ENCODE assay signal across 8 mouse cellular contexts in genomic region chr8:70659604-70660272, GRCm38 (mm10). TPM values are rescaled to one million over a fixed set of nuclear protein-coding genes. Genes with fewer than 3 reads are reported as not detected.
DNase-seq lines count a peak whose midpoint lies in the region; ATAC-seq lines count a peak whose summit lies in the region.

No protein-coding gene starts in this region.

- H3K9ac ChIP-seq in heart, embryonic 15.5 days: peak overlapping the region; percentile 90
- H3K9ac ChIP-seq in liver, embryonic 13.5 days: peak overlapping the region; percentile 87
- peak overlapping the region; percentile 81 for H3K9ac ChIP-seq in stomach, embryonic 15.5 days

- 2% methylated on average over 44 of the region's 44 CpGs for WGBS in heart, embryonic 15.5 days
- 2% methylated on average over 44 of the region's 44 CpGs for WGBS in liver, embryonic 13.5 days (ENCODE audit: insufficient replicate concordance)
- under 1% methylated on average over 42 of the region's 44 CpGs for WGBS in stomach, embryonic 15.5 days

- H3K27me3 ChIP-seq in heart, embryonic 15.5 days: no peaks in the 10 kb centered on the region
- no peaks in the 10 kb centered on the region for H3K27me3 ChIP-seq in liver, embryonic 13.5 days
- H3K27me3 ChIP-seq in stomach, embryonic 15.5 days (replicated peaks): no peaks in the 10 kb centered on the region

- peak overlapping the region; percentile 88 for H3K27ac ChIP-seq in heart, embryonic 15.5 days
- peak overlapping the region; percentile 86 for H3K27ac ChIP-seq in liver, embryonic 13.5 days
- peak overlapping the region; percentile 90 for H3K27ac ChIP-seq in stomach, embryonic 15.5 days

- peak overlapping the region; percentile 96 for H3K4me2 ChIP-seq in heart, embryonic 15.5 days
- peak overlapping the region; percentile 89 for H3K4me2 ChIP-seq in liver, embryonic 13.5 days
- H3K4me2 ChIP-seq in stomach, embryonic 15.5 days: peak overlapping the region; percentile 88

- peak; percentile 96 for ATAC-seq in heart, embryonic 15.5 days (replicated peaks; ENCODE audit: insufficient number of reproducible peaks, insufficient read depth, low FRiP score, low read depth)
- ATAC-seq in liver, embryonic 13.5 days (ENCODE audit: low read depth): peak; percentile 92
- peak; percentile 96 for ATAC-seq in stomach, embryonic 15.5 days (ENCODE audit: insufficient read depth, low FRiP score, low read depth)

- H3K4me1 ChIP-seq in heart, embryonic 15.5 days (replicated peaks): peaks cover 27% of the 10 kb centered on the region
- H3K4me1 ChIP-seq in liver, embryonic 13.5 days (replicated peaks): peaks cover 44% of the 10 kb centered on the region
- peaks cover 23% of the 10 kb centered on the region for H3K4me1 ChIP-seq in stomach, embryonic 15.5 days

- H3K4me3 ChIP-seq in heart, embryonic 15.5 days: peak overlapping the region; percentile 83
- peak overlapping the region; percentile 80 for H3K4me3 ChIP-seq in liver, embryonic 13.5 days (replicated peaks)
- H3K4me3 ChIP-seq in stomach, embryonic 15.5 days (replicated peaks): peak overlapping the region; percentile 85

- H3K36me3 ChIP-seq in heart, embryonic 15.5 days: peaks cover 21% of the 10 kb centered on the region
- peaks cover 28% of the 10 kb centered on the region for H3K36me3 ChIP-seq in liver, embryonic 13.5 days
- H3K36me3 ChIP-seq in stomach, embryonic 15.5 days: peaks cover 4% of the 10 kb centered on the region; the same call in 1 of the 2 replicates

- H3K9me3 ChIP-seq in heart, embryonic 15.5 days (replicated peaks): no peaks in the 10 kb centered on the region
- no peaks in the 10 kb centered on the region for H3K9me3 ChIP-seq in liver, embryonic 13.5 days (replicated peaks)
- no peaks in the 10 kb centered on the region for H3K9me3 ChIP-seq in stomach, embryonic 15.5 days

- peak; percentile 40 to 61 for DNase-seq in CD8-positive naive resting alpha-beta T cell, adult 2 months (ENCODE audit: low read depth in 2 of 2, low spot score in 2 of 2)
- peak; percentile 68 for DNase-seq in c-Kit-negative CD71-positive TER-119-positive erythroid progenitor cells, embryonic 14.5 days (ENCODE audit: low read depth, low spot score)
- peak; percentile 49 for DNase-seq in fibroblast of lung, adult 2 months (ENCODE audit: low read depth)
- peak; percentile 97 for DNase-seq in kidney, postnatal 14 days
- DNase-seq in liver, embryonic 13.5 days: peak; percentile 92
- peak; percentile 98 for DNase-seq in neural tube, embryonic 10.5 days (ENCODE audit: extremely low spot score, low spot score)

RNA-seq across cellular contexts. Expression of gene Pgpep1, which starts 0.5 kb away (rescaled TPM):
- 32.2 and 36.3 TPM in 2 replicates for polyA plus RNA-seq in heart, embryonic 15.5 days (2015; fragmentation: Nextera tagmentation; extraction: Ambion mirVana)
- 17.9 and 19.5 TPM in 2 replicates for polyA plus RNA-seq in liver, embryonic 13.5 days (2015; fragmentation: Nextera tagmentation; extraction: Ambion mirVana)
- polyA plus RNA-seq in stomach, embryonic 15.5 days (2015; fragmentation: Nextera tagmentation; extraction: Ambion mirVana): 49.9 and 57.9 TPM in 2 replicates

RNA-seq across cellular contexts. Expression of gene Lsm4, which starts 13.3 kb away (rescaled TPM):
- polyA plus RNA-seq in heart, embryonic 15.5 days (2015; fragmentation: Nextera tagmentation; extraction: Ambion mirVana): 256 and 281 TPM in 2 replicates
- 185 and 200 TPM in 2 replicates for polyA plus RNA-seq in liver, embryonic 13.5 days (2015; fragmentation: Nextera tagmentation; extraction: Ambion mirVana)
- polyA plus RNA-seq in stomach, embryonic 15.5 days (2015; fragmentation: Nextera tagmentation; extraction: Ambion mirVana): 271 and 297 TPM in 2 replicates

RNA-seq across cellular contexts. Expression of gene Gdf15, which starts 27.5 kb away (rescaled TPM):
- 0.89 and 1.3 TPM in 2 replicates for polyA plus RNA-seq in heart, embryonic 15.5 days (2015; fragmentation: Nextera tagmentation; extraction: Ambion mirVana)
- 3.9 and 4.1 TPM in 2 replicates for polyA plus RNA-seq in liver, embryonic 13.5 days (2015; fragmentation: Nextera tagmentation; extraction: Ambion mirVana)
- polyA plus RNA-seq in stomach, embryonic 15.5 days (2015; fragmentation: Nextera tagmentation; extraction: Ambion mirVana): 0.95 and 1.4 TPM in 2 replicates

RNA-seq across cellular contexts. Expression of gene Jund, which starts 39.0 kb away (rescaled TPM):
- 79.8 and 89.0 TPM in 2 replicates for polyA plus RNA-seq in heart, embryonic 15.5 days (2015; fragmentation: Nextera tagmentation; extraction: Ambion mirVana)
- 17.9 and 22.0 TPM in 2 replicates for polyA plus RNA-seq in liver, embryonic 13.5 days (2015; fragmentation: Nextera tagmentation; extraction: Ambion mirVana)
- polyA plus RNA-seq in stomach, embryonic 15.5 days (2015; fragmentation: Nextera tagmentation; extraction: Ambion mirVana): 84.4 and 84.6 TPM in 2 replicates

RNA-seq across cellular contexts. Expression of gene Iqcn, which starts 43.5 kb away (rescaled TPM):
- polyA plus RNA-seq in heart, embryonic 15.5 days (2015; fragmentation: Nextera tagmentation; extraction: Ambion mirVana): 0.04 TPM in 2 replicates
- not detected in 2 replicates for polyA plus RNA-seq in liver, embryonic 13.5 days (2015; fragmentation: Nextera tagmentation; extraction: Ambion mirVana)
- 0.04 TPM in 1 of 2 replicates, not detected in the other for polyA plus RNA-seq in stomach, embryonic 15.5 days (2015; fragmentation: Nextera tagmentation; extraction: Ambion mirVana)

Comparison
In these comparisons a context has a peak if more than half of its experiments do, and no peak if none do; other contexts are left out.
1. Peak in every context shown above with its lines: DNase-seq, ATAC-seq, H3K4me3 ChIP-seq and H3K27ac ChIP-seq.